In the genomic region with DNA sequence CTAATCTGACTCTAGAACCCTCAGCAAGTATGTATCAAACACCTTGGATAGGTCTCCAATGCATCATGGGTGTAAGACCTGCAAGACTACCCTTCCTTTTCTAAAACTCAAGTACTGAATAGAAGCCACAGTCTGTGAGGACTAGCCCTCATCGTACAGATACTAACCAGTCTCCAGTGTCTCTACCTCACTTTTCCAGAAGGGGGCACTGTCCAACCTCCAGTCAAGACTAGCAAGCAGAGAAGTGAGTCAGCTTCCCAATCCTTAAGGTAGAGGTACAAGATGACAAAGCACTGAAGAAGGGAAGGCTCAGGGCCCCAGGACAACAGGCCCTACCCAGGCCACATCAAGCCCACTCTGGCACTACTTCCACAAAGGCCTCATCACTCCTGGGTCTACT, we compare ENCODE assay signal across 9 mouse cellular contexts. TPM values are rescaled to one million over a fixed set of nuclear protein-coding genes. Genes with fewer than 3 reads are reported as not detected.
A peak's percentile ranks its signal among the peaks of the same experiment; 100 is the strongest.
DNase-seq lines count a peak whose midpoint lies in the region; ATAC-seq and TF ChIP-seq lines count a peak whose summit lies in the region.
"Had no signal": no experiment of that assay in that cellular context is flagged by ENCODE, and none has a peak within 500 bp of the region (broad histone marks: within the 10 kb centered on the region; RNA-seq: fewer than 3 reads in every experiment).

No protein-coding gene starts in this region.

- H3K9ac ChIP-seq in heart, embryonic 13.5 days, result no peak overlapping the region
- H3K9ac ChIP-seq in stomach, postnatal 0 days (ENCODE audit: low read length), result 0 out of 2 replicates have a peak overlapping the region, but pooled peaks have one; percentile 13
- H3K9ac ChIP-seq: embryonic facial prominence, embryonic 12.5 days had no signal

- peak; percentile 81 for TF ChIP-seq CTCF in G1E (IDR thresholded peaks at IDR 0.05; ENCODE audit: low read depth, low read length)
- peak; percentile 86 for TF ChIP-seq CTCF in stomach, postnatal 0 days (IDR thresholded peaks at IDR 0.05; ENCODE audit: low read depth)

- no peaks in the 10 kb centered on the region for H3K9me3 ChIP-seq in heart, embryonic 13.5 days
- no peaks in the 10 kb centered on the region for H3K9me3 ChIP-seq in heart, embryonic 10.5 days
- H3K9me3 ChIP-seq in G1E (replicated peaks), result no peaks in the 10 kb centered on the region
- no peaks in the 10 kb centered on the region for H3K9me3 ChIP-seq in stomach, postnatal 0 days (ENCODE audit: control insufficient read depth, low read length)
- H3K9me3 ChIP-seq: embryonic facial prominence, embryonic 12.5 days had no signal

- 45% methylated on average over 1 of the region's 1 CpGs for WGBS in heart, embryonic 13.5 days
- WGBS in heart, embryonic 10.5 days, result 62% methylated on average over 1 of the region's 1 CpGs
- 30% methylated on average over 1 of the region's 1 CpGs for WGBS in stomach, postnatal 0 days

- ATAC-seq in heart, embryonic 13.5 days (ENCODE audit: extremely low read depth, insufficient number of reproducible peaks, low FRiP score, low TSS enrichment), result no peak
- no peak for ATAC-seq in G1E (ENCODE audit: extremely low read depth, insufficient number of reproducible peaks, low FRiP score, poor library complexity, severe bottlenecking)
- peak; percentile 54 for ATAC-seq in megakaryocyte progenitor cell, adult 5-6 weeks (replicated peaks; ENCODE audit: poor library complexity)
- ATAC-seq in stomach, postnatal 0 days (ENCODE audit: low FRiP score, low TSS enrichment), result no peak

- H3K4me2 ChIP-seq in heart, embryonic 13.5 days, result peak overlapping the region; percentile 84; the same call in 1 of the 2 replicates
- no peak overlapping the region for H3K4me2 ChIP-seq in stomach, postnatal 0 days (replicated peaks; ENCODE audit: low read depth)

- intact Hi-C loops in heart, postnatal 10 days (cut with DNase I), result loop anchor here (2.0 to 5.0 kb wide), 2 partner anchors 77 to 108 kb away; a partner anchor contains a TSS

- H3K4me3 ChIP-seq in heart, embryonic 13.5 days, result no peak overlapping the region
- H3K4me3 ChIP-seq in heart, embryonic 10.5 days, result no peak overlapping the region
- H3K4me3 ChIP-seq in G1E (ENCODE audit: low read depth, low read length), result no peak overlapping the region
- no peak overlapping the region for H3K4me3 ChIP-seq in stomach, postnatal 0 days (ENCODE audit: low read depth, low read length)
- H3K4me3 ChIP-seq: embryonic facial prominence, embryonic 12.5 days had no signal

- peaks cover 50% of the 10 kb centered on the region for H3K4me1 ChIP-seq in heart, embryonic 13.5 days
- H3K4me1 ChIP-seq in heart, embryonic 10.5 days, result peaks cover 35% of the 10 kb centered on the region
- H3K4me1 ChIP-seq in G1E (ENCODE audit: insufficient read depth, low read depth, low read length), result peaks cover 67% of the 10 kb centered on the region
- peaks cover 9% of the 10 kb centered on the region; the same call in 1 of the 2 replicates for H3K4me1 ChIP-seq in stomach, postnatal 0 days (replicated peaks; ENCODE audit: control insufficient read depth, insufficient read depth)

- DNase-seq in heart, embryonic 10.5 days (ENCODE audit: low spot score), result no peak
- DNase-seq in G1E (ENCODE audit: low spot score), result peak; percentile 37
- peak; percentile 71 for DNase-seq in cerebellum, adult 8-10 months
- peak; percentile 70 to 76 for DNase-seq in heart, postnatal 10 days
- DNase-seq in layer of hippocampus, postnatal 10 days (ENCODE audit: low spot score in 2 of 2), result peak; percentile 65 to 67
- peak; percentile 69 for DNase-seq in stomach, postnatal 0 days (ENCODE audit: low spot score)

- peaks cover 65% of the 10 kb centered on the region for H3K36me3 ChIP-seq in heart, embryonic 13.5 days
- H3K36me3 ChIP-seq in heart, embryonic 10.5 days, result peaks cover 64% of the 10 kb centered on the region
- H3K36me3 ChIP-seq in G1E (replicated peaks), result peaks cover 66% of the 10 kb centered on the region
- H3K36me3 ChIP-seq in stomach, postnatal 0 days (ENCODE audit: control insufficient read depth, insufficient read depth, low read length), result peaks cover 13% of the 10 kb centered on the region

- no peak for TF ChIP-seq EP300 in stomach, postnatal 0 days (optimal IDR thresholded peaks at IDR 0.05)

- no peaks in the 10 kb centered on the region for H3K27me3 ChIP-seq in heart, embryonic 13.5 days (replicated peaks)
- H3K27me3 ChIP-seq in heart, embryonic 10.5 days (ENCODE audit: insufficient read depth, poor library complexity, severe bottlenecking), result no peaks in the 10 kb centered on the region
- H3K27me3 ChIP-seq in G1E (ENCODE audit: insufficient read depth, low read length), result no peaks in the 10 kb centered on the region
- no peaks in the 10 kb centered on the region for H3K27me3 ChIP-seq in stomach, postnatal 0 days (ENCODE audit: control insufficient read depth, insufficient read depth, low read length)
- H3K27me3 ChIP-seq: embryonic facial prominence, embryonic 12.5 days had no signal

- no peak overlapping the region for H3K27ac ChIP-seq in heart, embryonic 13.5 days (replicated peaks)
- no peak overlapping the region for H3K27ac ChIP-seq in heart, embryonic 10.5 days
- H3K27ac ChIP-seq in stomach, postnatal 0 days (replicated peaks), result no peak overlapping the region
- H3K27ac ChIP-seq: embryonic facial prominence, embryonic 12.5 days had no signal

RNA-seq across cellular contexts. Expression of a gene that starts 3.3 kb away (rescaled TPM):
- polyA plus RNA-seq in heart, embryonic 13.5 days (2015; fragmentation: Nextera tagmentation; extraction: Ambion mirVana), result 187 and 191 TPM in 2 replicates
- 229 and 242 TPM in 2 replicates for polyA plus RNA-seq in heart, embryonic 10.5 days (2016; fragmentation: Nextera tagmentation; extraction: Ambion mirVana)
- total RNA-seq in G1E (2014; fragmentation: Nextera tagmentation), result 88.0 and 97.9 TPM in 2 replicates
- 72.9 and 74.6 TPM in 2 replicates for total RNA-seq in G1E (2017)
- 75.3 and 80.7 TPM in 2 replicates for polyA plus RNA-seq in G1E (2012)
- 100 to 1,000 TPM; 103 TPM for total RNA-seq in heart, postnatal 10 days (2021)
- 10 to 100 TPM; 62.1 to 64.0 TPM for total RNA-seq in layer of hippocampus, postnatal 10 days (2021)
- total RNA-seq in megakaryocyte progenitor cell, adult 5-6 weeks (2015), result 121 and 123 TPM in 2 replicates
- total RNA-seq in megakaryocyte progenitor cell, adult 5-6 weeks (2017), result 107 and 114 TPM in 2 replicates
- polyA plus RNA-seq in stomach, postnatal 0 days (2015; fragmentation: Nextera tagmentation; extraction: Ambion mirVana), result 175 and 183 TPM in 2 replicates

RNA-seq across cellular contexts. Expression of a gene that starts 3.5 kb away (rescaled TPM):
- polyA plus RNA-seq in heart, embryonic 13.5 days (2015; fragmentation: Nextera tagmentation; extraction: Ambion mirVana), result 0.07 and 0.13 TPM in 2 replicates
- 0.15 and 0.36 TPM in 2 replicates for polyA plus RNA-seq in heart, embryonic 10.5 days (2016; fragmentation: Nextera tagmentation; extraction: Ambion mirVana)
- not detected in 2 replicates for total RNA-seq in G1E (2014; fragmentation: Nextera tagmentation)
- 0.35 TPM in 1 of 2 replicates, not detected in the other for total RNA-seq in G1E (2017)
- 0.02 TPM in 1 of 2 replicates, not detected in the other for polyA plus RNA-seq in G1E (2012)
- total RNA-seq in heart, postnatal 10 days (2021), result under 1 TPM in 1 of 2 experiments, not detected in 1; 0.31 TPM
- under 1 TPM; 0.20 to 0.39 TPM for total RNA-seq in layer of hippocampus, postnatal 10 days (2021)
- 0.05 and 0.15 TPM in 2 replicates for total RNA-seq in megakaryocyte progenitor cell, adult 5-6 weeks (2015)
- 0.14 TPM in 1 of 2 replicates, not detected in the other for total RNA-seq in megakaryocyte progenitor cell, adult 5-6 weeks (2017)
- 0.08 TPM in 1 of 2 replicates, not detected in the other for polyA plus RNA-seq in stomach, postnatal 0 days (2015; fragmentation: Nextera tagmentation; extraction: Ambion mirVana)
- polyA plus RNA-seq: embryonic facial prominence, embryonic 12.5 days had no signal

RNA-seq across cellular contexts. Expression of a gene that starts 14.1 kb away (rescaled TPM):
- polyA plus RNA-seq in heart, embryonic 13.5 days (2015; fragmentation: Nextera tagmentation; extraction: Ambion mirVana), result 43.4 and 44.3 TPM in 2 replicates
- polyA plus RNA-seq in heart, embryonic 10.5 days (2016; fragmentation: Nextera tagmentation; extraction: Ambion mirVana), result 40.9 and 45.6 TPM in 2 replicates
- total RNA-seq in G1E (2014; fragmentation: Nextera tagmentation), result 119 and 128 TPM in 2 replicates
- 85.6 and 102 TPM in 2 replicates for total RNA-seq in G1E (2017)
- 25.5 and 38.1 TPM in 2 replicates for polyA plus RNA-seq in G1E (2012)
- total RNA-seq in heart, postnatal 10 days (2021), result 10 to 100 TPM; 48.0 to 54.1 TPM
- 10 to 100 TPM; 81.5 to 83.5 TPM for total RNA-seq in layer of hippocampus, postnatal 10 days (2021)
- 72.3 and 90.4 TPM in 2 replicates for total RNA-seq in megakaryocyte progenitor cell, adult 5-6 weeks (2015)
- 51.3 and 73.5 TPM in 2 replicates for total RNA-seq in megakaryocyte progenitor cell, adult 5-6 weeks (2017)
- polyA plus RNA-seq in stomach, postnatal 0 days (2015; fragmentation: Nextera tagmentation; extraction: Ambion mirVana), result 64.7 and 68.2 TPM in 2 replicates

RNA-seq across cellular contexts. Expression of a gene that starts 14.2 kb away (rescaled TPM):
- 31.5 and 35.6 TPM in 2 replicates for polyA plus RNA-seq in heart, embryonic 13.5 days (2015; fragmentation: Nextera tagmentation; extraction: Ambion mirVana)
- 39.9 and 45.7 TPM in 2 replicates for polyA plus RNA-seq in heart, embryonic 10.5 days (2016; fragmentation: Nextera tagmentation; extraction: Ambion mirVana)
- total RNA-seq in G1E (2014; fragmentation: Nextera tagmentation) (69.6 and 91.3 TPM in 2 replicates), G1E (2017) (73.8 and 81.8 TPM in 2 replicates)
- polyA plus RNA-seq in G1E (2012), result 5.7 and 11.1 TPM in 2 replicates
- total RNA-seq in heart, postnatal 10 days (2021), result 10 to 100 TPM; 15.9 TPM
- 10 to 100 TPM; 35.4 to 38.7 TPM for total RNA-seq in layer of hippocampus, postnatal 10 days (2021)
- 55.3 and 55.8 TPM in 2 replicates for total RNA-seq in megakaryocyte progenitor cell, adult 5-6 weeks (2015)
- total RNA-seq in megakaryocyte progenitor cell, adult 5-6 weeks (2017), result 62.8 and 86.7 TPM in 2 replicates
- polyA plus RNA-seq in stomach, postnatal 0 days (2015; fragmentation: Nextera tagmentation; extraction: Ambion mirVana), result 26.2 and 26.5 TPM in 2 replicates

RNA-seq across cellular contexts. Expression of a gene that starts 19.8 kb away (rescaled TPM):
- 364 and 394 TPM in 2 replicates for polyA plus RNA-seq in heart, embryonic 13.5 days (2015; fragmentation: Nextera tagmentation; extraction: Ambion mirVana)
- polyA plus RNA-seq in heart, embryonic 10.5 days (2016; fragmentation: Nextera tagmentation; extraction: Ambion mirVana), result 425 and 513 TPM in 2 replicates
- total RNA-seq in G1E (2014; fragmentation: Nextera tagmentation), result 1,025 and 1,074 TPM in 2 replicates
- 2,095 and 2,519 TPM in 2 replicates for total RNA-seq in G1E (2017)
- polyA plus RNA-seq in G1E (2012), result 4,098 and 5,305 TPM in 2 replicates
- total RNA-seq in heart, postnatal 10 days (2021), result 100 to 1,000 TPM; 364 to 371 TPM
- total RNA-seq in layer of hippocampus, postnatal 10 days (2021), result 100 to 1,000 TPM; 346 to 356 TPM
- total RNA-seq in megakaryocyte progenitor cell, adult 5-6 weeks (2015), result 2,379 and 2,445 TPM in 2 replicates
- 2,150 and 2,311 TPM in 2 replicates for total RNA-seq in megakaryocyte progenitor cell, adult 5-6 weeks (2017)
- polyA plus RNA-seq in stomach, postnatal 0 days (2015; fragmentation: Nextera tagmentation; extraction: Ambion mirVana), result 477 and 505 TPM in 2 replicates
